Mouse (Mus musculus): ENCODE measurements around the gene Donson. TPM values are rescaled to one million over a fixed set of nuclear protein-coding genes. Genes with fewer than 3 reads are reported as not detected.
"Not testable (repeated sequence)": the region's sequence is repeated elsewhere in the genome, so short reads cannot be mapped to it uniquely, and the experiment has no call there.

The Donson gene
- total RNA-seq, 2 experiments from 2014 or later, result 2.4 to 3.8 TPM

DNA sequence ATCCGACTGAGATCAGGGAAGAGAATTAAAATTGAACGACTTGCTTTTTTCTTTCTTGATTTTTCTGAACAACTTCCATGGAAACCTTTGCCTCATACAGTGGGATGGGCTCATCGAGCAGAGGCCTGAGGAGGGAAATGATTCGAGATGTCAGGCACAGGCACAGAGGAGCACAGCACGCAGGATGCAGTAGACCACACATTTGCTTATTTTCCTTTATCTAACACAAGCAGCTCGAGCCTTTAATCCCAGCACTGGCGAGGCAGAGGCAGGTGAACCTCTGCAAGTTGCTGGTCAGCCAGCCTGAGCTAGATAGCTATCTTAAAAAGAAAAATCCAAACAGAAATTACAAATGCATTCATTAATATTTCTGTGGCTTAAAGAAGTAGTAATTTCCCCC is 1.2 kb upstream of the Donson start:
- no peak for DNase-seq

DNA sequence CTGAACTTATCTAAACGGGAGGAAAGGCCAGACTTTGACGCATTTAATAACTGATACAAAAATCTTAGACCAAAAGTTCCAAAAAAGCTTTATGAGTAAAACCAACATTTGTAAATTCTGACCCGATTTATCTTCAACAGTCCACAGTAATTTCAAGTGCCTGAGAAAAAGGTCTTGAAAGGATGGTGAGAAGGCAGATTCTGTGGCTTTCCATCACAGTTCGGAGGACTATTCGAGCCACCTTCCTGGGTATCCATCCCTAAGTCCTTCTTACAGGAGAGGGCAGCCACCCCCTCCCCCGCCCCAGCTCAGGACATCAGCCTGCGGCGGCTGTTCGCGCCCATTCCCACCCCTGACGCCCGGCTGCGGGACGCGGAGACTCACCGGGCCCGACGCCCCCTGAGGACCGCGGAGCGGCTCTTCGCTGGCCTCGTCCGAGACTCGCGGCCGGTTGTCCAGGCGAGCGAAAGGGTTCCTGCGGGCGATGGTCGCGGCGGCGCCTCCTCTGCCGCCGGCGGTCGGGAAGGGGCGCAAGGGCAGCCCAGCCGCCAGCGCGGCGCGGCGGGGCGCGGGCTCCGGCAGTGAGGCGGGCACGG is 449 bp downstream of the Donson start:
- DNase-seq, result no peak

DNA sequence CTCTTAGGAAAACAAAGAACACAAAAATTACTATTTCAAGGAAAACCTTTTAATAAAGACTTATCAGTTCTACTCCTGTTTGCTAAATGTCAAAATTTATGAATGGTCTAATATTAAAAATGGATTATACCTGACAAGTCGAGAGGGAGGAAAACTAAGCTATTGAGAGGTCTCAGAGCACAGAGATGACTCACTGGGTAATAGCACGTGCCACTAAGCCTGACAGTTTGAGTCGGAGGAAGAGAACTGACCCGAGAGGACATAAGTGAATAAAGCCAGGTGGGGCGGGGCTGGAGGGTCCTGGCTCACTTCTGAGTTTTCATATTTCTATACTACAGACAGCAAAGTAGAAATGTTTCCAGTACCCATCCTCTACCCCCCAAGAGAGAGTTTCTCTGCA is 2.2 kb downstream of the Donson start:
- no peak for DNase-seq

DNA sequence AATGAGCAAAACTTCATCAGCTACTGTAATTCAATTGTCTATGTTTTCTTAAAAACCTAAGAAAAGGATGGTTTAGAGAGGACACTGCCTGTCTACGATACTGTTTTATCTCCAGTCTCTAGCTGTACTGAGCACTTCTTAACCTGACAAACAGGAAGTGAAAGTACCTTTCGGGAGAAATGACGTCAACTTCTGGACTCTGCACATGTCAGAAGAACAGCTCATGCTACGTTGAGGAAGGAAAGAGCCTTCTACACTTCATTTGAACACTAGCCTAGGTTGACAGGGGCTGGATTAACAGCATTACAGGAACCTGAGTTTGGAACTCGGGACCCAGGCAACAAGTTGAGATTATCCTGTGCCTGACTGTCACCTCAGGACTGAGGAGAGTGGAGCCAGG is 3.0 kb downstream of the Donson start:
- DNase-seq, result no peak

DNA sequence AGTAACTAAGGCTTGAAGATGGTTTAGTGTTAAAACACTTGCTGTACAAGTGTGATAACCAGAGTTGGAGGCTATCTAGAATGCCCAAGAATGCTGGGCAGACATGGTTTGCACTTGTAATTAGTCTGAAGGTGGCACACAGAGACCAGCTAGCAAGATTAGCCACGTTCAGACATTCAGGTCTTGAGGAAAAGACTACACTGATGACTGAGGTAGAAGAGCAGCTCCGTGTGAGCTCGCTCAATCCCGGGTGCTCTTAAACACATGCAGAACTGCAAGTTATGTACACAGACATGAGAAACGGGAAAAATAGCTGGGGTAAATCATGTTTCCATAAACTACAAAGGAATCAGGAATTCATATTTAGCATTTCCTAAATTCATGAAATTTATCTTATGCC is 7.9 kb downstream of the Donson start:
- no peak for DNase-seq

DNA sequence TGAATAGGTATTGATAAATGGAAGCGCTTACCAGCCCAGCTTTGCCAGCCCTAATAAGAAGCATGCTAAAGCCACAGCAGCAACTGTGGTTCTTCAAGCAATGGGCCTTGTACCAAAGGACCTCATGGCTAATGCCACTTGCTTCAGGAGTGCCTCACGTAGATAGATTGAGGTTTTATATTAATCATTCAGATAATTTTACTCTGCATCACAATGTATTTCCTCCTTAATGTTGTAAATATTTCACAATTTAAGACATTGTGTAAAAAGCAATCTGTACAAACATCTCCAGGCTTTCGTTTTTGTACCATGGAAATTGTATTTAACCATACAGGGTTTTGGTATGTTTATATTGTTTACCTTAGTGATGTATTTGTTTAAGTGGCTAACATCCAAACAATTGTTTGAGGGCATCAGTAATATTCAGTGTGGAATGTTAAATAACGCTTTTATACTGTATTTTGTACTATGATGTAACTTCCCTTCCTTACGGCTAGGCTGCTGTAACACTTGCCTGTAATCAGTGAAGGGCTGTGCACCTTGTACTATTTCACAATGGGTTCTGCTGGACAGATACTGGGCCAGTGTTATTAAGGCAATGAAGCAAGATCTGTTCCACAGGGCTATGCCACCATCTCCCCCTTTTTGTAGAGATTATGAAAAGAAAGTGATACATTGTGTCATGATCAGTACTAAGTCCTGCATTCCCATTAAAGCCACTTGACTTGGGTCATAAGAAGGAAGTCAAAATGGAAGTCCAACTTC is 10.2 kb downstream of the Donson start:
- no peak for DNase-seq

DNA sequence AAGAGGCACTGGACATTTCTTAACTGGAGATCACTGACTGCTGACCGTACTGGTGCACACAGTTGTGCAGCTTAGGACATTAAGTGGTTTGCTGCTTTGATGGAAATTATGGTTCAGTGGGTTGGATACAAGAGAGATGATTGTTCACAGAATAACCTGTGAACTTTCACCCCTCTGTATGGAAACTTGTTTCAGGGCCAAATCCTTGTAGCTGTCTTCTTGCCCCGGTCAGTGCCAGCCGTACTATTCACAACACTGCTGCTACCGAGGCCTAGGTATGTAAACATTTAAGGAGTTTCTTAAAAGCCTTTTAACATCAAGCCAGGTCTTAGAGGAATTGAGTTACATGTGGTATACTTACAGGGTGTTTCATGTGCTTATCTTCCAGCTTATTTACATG is 14.1 kb downstream of the Donson start:
- DNase-seq, result no peak

DNA sequence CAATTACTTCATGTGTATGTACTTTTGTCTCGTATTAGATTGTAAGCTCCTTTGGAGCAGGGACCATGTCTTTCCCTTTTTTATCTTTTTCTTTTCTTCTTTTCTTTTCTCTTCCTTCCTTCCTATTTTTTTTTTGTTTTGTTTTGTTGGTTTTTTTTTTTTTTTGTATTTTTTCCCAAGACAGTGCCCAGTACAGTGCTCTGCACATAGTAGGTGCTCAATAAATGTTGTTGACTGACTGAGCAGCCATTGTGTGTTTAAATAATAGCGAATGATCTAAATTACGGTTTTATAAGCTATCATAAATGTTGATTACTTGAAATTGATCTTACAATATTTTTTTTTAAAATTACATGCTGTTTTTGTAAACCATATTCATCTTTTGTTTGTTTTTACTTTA is 24.8 kb downstream of the Donson start:
- DNase-seq, result no peak

DNA sequence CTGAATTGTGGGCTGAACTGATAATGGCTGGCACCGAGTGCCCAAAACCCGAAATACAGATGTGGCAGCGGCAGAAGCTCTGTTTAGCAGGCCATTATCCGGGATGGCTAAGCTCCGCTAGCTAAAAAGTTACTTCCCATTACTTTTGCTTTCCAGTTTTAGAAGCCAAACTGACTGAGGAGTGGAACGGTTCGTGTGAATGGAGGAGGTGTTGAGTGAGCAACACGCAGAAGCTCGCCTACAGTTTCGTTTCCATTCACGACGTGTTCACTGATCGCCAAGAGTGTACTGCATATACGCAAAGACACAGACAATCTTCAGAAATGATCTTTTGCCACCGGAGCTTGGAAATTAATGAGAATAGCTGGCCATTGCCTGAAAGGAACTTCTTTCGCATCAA is 26.2 kb downstream of the Donson start:
- no peak for DNase-seq

DNA sequence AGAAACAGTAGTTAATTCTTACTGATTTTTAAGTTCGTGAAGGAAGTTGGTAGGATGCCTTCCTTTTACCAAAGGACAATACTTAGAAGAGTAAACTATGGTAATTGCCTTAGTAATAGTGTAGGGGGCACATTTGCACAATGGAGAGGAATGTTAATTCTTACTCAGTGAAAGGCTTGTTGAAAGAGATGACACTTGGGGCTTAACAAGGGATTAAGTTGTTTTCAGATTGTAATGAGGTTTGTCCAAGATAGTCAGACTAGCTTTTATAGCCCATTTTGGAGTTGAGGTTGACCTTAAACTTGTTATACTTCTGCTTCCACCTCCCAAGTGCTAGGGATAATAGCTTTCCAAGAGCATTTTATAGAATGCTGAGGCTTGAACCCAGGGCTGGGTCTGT is 27.2 kb downstream of the Donson start:
- DNase-seq, result no peak

DNA sequence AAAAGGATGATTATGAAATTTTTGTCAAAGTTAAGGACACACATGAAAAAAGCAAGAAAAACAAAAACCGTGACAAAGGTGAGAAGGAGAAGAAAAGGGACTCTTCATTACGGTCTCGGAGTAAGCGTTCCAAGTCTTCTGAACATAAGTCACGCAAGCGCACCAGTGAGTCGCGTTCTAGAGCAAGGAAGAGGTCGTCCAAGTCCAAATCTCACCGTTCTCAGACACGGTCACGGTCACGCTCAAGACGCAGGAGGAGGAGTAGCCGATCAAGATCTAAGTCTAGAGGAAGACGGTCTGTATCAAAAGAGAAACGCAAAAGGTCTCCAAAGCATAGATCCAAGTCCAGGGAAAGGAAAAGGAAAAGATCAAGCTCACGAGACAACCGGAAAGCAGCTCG is 28.8 kb downstream of the Donson start:
- DNase-seq, result no peak

DNA sequence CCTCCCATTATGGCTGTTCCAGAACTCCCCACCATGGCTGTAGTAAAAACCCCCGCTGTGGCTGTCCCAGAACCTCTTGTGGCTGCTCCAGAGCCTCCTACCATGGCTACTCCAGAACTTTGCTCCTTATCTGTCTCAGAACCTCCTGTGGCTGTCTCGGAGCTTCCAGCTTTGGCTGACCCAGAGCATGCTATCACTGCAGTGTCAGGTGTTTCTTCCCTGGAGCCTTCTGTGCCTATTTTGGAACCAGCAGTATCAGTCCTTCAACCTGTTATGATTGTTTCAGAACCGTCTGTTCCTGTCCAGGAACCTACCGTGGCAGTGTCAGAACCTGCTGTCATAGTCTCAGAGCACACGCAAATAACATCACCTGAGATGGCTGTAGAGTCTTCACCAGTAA is 30.1 kb downstream of the Donson start:
- DNase-seq, result no peak

DNA sequence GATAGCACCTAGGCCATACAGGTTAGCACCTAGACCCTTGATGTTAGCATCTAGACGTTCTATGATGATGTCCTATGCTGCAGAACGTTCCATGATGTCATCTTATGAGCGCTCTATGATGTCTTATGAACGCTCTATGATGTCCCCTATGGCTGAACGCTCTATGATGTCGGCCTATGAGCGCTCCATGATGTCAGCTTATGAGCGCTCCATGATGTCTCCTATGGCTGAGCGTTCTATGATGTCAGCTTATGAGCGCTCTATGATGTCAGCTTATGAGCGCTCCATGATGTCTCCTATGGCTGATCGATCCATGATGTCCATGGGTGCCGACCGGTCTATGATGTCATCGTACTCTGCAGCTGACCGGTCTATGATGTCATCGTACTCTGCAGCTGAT is 31.3 kb downstream of the Donson start:
- DNase-seq, result no peak

DNA sequence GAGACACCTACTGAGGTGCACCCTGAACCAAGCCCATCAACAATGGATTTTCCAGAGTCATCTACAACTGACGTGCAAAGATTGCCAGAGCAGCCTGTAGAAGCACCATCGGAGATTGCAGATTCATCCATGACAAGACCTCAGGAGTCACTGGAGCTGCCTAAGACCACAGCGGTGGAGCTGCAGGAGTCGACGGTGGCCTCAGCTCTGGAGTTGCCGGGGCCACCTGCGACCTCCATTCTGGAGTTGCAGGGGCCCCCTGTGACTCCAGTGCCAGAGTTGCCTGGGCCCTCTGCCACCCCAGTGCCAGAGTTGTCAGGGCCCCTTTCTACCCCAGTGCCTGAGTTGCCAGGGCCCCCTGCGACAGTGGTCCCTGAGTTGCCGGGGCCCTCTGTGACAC is 33.3 kb downstream of the Donson start:
- no peak for DNase-seq

DNA sequence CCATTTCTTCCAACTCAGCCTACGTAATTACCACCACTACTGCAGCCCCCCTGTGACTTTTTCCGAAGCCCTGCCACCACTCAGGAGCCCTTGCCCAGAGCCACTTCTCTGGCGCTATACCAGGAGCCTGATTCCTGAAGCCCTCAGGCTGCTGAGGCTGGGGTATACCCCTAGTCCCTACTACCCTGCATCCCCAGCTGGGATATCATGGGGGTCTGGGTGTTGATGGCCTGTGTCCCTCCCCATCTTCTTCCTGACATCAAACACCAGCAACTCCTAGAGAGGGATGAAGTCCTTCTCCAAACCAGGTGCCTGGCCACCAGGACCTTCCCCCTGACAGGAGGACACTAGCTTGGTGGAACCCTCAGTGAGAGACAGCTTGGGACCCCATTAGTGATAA is 36.4 kb downstream of the Donson start:
- no peak for DNase-seq

DNA sequence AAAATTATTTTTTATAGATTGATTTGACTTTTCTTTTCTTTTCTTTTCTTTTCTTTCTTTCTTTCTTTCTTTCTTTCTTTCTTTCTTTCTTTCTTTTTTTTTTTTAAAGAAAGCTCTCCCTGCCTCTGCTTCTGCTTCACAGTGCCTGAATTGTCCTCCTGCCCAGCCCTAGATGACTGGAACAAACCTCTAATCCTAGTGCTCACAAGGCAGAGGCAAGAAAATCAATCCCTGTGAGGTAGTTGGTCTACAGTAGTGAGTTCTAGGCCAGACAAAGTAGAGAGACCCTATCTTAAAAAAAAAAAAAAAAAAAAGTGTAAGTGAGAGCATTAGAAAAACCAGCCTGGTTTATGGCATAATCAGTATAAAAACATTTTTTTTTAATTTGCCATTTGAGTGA is 38.8 kb downstream of the Donson start:
- DNase-seq, result no peak

DNA sequence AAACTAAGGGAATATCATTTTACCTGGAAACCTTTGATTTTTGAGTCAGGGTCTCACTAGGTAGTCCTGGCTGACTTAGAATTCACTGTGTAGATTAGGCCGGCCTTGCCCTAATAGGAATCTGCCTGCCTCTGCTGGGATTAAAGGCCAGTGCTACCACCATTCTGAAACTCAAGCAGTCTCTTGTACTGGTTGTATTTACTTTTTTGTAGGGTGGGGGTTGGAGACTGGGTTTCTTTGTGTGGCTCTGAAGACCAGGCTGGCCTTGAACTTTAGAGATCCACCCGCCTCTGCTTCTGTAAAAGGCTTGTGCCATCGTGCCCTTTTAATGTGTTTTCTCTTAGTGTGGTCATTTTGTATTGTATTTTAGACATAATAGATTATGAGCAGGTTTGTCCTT is 39.3 kb downstream of the Donson start:
- no peak for DNase-seq

DNA sequence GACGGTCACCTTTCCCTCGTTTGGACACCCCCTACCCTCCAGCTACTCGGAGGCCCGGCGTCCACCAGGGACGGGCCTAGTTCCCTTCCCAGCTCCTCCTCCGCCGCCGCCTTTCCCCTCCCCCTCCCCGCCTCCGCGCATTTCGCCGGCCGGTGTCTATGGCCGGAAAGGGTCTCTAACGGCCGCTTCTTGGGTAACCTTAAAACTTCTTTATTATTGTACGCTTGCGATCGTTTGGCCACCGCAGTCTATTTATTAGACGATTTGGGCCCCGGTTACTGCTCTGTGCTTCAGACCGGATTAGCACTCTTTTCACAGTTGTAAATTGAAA is 40.4 kb downstream of the Donson start:
- peak; percentile 86 for DNase-seq

DNA sequence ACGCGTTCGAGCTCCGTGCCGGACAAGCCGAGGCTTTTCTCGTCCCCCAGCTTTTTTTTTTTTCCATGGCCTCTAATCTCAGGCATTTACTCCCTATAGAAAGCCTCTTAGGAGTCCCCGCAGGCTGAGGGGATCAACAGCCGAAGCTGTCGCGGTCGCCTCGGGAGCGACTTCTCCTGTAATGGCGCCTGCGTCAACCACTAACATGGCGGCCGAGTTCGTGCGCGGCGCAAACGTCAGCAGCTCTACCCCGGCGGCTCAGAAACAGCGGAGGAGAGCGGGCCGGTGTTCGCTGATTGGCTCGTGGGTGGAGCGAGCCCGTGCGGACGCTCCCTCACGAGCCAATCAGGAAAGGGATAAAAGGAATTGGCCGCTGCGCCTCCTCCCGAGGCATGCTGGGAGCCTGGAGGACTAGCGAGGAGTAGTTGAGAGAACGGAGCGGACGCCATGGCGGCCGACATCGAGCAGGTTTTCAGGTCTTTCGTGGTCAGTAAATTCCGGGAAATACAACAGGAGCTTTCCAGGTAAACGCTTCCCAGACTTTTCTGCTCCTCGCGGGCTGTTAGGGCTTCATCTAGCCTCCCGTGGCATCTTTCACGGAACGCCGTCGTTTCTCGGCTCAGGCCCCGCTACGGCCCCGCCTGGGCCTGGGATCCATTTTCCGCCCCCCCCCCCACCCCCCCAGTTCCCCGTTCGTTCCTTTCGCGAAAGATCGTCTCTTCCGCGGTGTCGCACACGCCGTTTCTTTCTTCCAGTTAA is 40.9 kb downstream of the Donson start, which contains the start of gene Son:
Gene Son, plus strand, starts transcription at position 46 of the 759 bp plus-strand sequence.
- DNase-seq, result peak; percentile 90

DNA sequence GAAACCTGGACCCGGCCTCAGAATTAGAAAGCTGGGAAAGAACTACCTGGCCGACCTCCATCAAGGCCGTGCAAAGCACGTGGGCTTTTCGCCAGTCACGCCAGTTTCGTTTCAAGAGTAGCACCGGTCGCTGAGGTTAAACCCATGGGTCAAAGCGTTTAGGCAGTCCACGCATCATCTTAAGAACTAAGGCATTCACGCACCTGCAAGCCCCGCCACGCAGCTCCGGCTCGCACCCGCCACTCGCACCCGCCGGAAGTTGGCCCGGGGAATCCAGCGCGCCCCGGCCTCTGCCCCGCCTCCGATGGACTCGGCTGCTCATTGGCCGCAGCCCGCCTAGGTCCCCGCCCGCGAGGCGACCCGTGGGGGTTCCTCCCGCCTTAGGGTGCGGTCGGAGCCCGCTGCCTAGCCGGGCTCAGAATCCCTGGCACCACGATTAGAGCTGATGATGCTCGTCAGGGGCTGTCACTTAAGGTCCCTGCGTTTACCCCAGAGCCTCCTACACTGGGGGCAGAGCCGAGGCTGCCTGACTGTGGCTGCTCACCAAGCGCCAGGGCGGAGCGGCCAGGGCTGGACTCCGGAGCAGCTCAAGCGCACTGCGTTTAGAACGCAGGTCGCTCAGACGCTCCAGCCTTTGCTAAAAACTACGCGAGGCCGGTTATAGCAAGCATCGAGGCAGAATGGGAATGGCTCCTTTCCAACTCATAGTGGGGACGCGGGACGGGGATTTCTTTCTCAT is 41.7 kb downstream of the Donson start, which contains the start of gene Gart:
Gene Gart, minus strand, starts transcription at position 272 of the 739 bp plus-strand sequence.
- DNase-seq, result peak; percentile 94

DNA sequence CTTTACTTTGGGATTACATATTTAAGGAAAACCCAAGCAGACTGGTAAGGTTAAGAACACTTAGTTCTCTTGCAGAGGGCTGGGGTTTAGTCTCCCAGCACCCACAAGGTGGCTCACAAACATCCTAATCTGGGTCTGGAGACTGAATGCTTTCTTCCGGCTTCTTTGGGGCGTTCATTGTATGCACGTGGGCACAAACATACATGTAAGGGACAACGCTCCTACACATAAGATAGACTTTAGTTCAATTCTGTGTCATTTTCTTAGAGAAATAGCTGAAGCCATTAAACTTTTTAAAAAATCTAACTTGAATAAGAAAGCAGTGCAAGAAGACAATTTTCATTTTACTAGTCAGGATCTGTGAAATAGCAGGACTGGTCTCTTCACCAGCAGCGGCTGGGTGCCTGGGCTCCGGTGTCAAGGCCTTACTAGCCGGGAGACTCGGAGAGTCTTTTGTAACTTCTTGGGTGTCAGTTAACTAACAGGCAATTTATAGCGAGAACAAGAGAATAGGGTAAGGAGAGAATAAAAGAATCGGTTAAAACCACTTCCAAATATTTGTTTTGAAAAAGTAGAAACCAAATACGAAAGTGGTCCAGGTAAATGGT is 42.5 kb downstream of the Donson start:
- DNase-seq, result no peak

DNA sequence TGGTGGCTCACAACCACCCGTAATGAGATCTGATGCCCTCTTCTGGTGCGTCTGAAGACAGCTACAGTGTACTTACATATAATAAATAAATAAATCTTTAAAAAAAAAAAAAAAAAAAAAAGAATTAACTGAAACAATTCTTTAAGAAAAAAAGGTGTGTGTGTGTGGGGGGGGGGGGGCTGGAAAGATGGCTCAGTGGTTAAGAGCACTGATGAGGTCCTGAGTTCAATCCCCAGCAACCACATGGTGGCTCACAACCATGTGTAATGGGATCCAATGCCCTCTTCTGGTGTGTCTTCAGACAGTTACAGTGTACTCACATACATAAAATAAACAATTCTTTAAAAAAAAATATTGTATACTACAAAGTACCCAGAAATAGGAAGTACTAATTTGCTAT is 43.1 kb downstream of the Donson start:
- not testable (repeated sequence) for DNase-seq
